Comparison of ENCODE assay signal across 8 mouse cellular contexts in the genomic region with DNA sequence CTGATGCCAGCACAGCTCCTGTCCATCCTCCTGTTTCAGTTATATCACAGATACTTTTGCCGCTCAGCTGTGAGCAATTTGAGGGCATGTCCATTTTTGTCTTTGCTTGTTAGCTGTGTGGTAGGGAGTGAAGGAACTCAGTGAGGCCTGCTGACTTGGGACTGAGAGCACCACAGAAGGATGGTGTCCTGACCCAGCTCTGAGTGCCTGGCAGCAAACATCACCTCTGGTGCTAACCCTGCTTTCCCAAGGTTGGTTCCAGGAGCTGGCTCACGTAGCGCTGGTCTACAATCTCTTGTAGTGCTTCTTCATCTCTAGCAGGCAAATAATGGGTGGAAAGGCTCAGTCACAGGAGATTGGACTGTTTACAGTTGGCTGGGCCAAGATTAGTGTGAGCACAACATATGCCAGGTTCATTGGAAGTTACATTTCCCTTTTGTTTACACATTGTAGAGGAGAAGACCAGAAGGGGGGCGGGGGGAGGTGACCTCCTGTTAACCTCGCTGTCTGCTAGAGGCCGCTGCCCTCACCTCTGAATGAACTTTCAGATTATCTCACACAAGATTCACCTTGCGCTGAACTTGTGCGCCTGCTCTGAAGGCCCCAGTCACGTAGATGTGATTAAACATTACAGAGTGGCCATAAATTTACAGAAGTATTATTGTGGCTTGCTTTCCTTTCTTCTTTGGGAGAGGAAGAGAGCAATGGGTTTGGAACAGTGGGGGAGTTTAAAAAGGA. TPM values are rescaled to one million over a fixed set of nuclear protein-coding genes. Genes with fewer than 3 reads are reported as not detected.
DNase-seq lines count a peak whose midpoint lies in the region; ATAC-seq lines count a peak whose summit lies in the region.

No protein-coding gene starts in this region.

- no peaks in the 10 kb centered on the region for H3K36me3 ChIP-seq in heart, embryonic 14.5 days (ENCODE audit: control insufficient read depth, insufficient read depth, low read length)
- no peaks in the 10 kb centered on the region for H3K36me3 ChIP-seq in neural tube, embryonic 11.5 days (ENCODE audit: control insufficient read depth, insufficient read depth, low read length)

- WGBS in heart, embryonic 14.5 days: 26% methylated on average over 9 of the region's 9 CpGs
- WGBS in large intestine, adult 2 months: 18% methylated on average over 9 of the region's 9 CpGs
- WGBS in neural tube, embryonic 11.5 days: 37% methylated on average over 9 of the region's 9 CpGs

- DNase-seq in ovary, postnatal 14 days (ENCODE audit: low spot score): peak; percentile 6
- no peak for DNase-seq in ovary, postnatal 10 days (ENCODE audit: low spot score)
- DNase-seq in large intestine, adult 2 months (ENCODE audit: low read depth, low spot score): peak; percentile 21
- DNase-seq in neural tube, embryonic 11.5 days (ENCODE audit: low spot score): peak; percentile 53
- DNase-seq in frontal cortex, postnatal 10 days (ENCODE audit: low spot score in 2 of 2): no peak
- DNase-seq in thymus, adult 18-20 months: no peak
- no peak for DNase-seq in frontal cortex, postnatal 36 days (ENCODE audit: low spot score in 2 of 2)

- H3K9me3 ChIP-seq in heart, embryonic 14.5 days (ENCODE audit: control insufficient read depth, low read length): no peaks in the 10 kb centered on the region
- H3K9me3 ChIP-seq in neural tube, embryonic 11.5 days (ENCODE audit: control insufficient read depth, low read length): no peaks in the 10 kb centered on the region

- peak overlapping the region; percentile 36 to 48; a peak in 1 of 4 replicates for H3K27ac ChIP-seq in heart, embryonic 14.5 days (replicated peaks in 1 of 2; ENCODE audit: control insufficient read depth in 1 of 2, insufficient read depth in 1 of 2, low read depth in 2 of 2, low read length in 2 of 2)
- 0 out of 2 replicates have a peak overlapping the region, but pooled peaks have one; percentile 45 for H3K27ac ChIP-seq in neural tube, embryonic 11.5 days (ENCODE audit: low read depth, low read length)

- peaks cover 12 to 25% of the 10 kb centered on the region in 2 experiments for H3K4me1 ChIP-seq in heart, embryonic 14.5 days (ENCODE audit: control insufficient read depth in 2 of 2, insufficient read depth in 2 of 2, low read length in 2 of 2)
- peaks cover 10% of the 10 kb centered on the region; the same call in 1 of the 2 replicates for H3K4me1 ChIP-seq in neural tube, embryonic 11.5 days (ENCODE audit: control insufficient read depth, insufficient read depth, low read length)

- no peak overlapping the region for H3K4me3 ChIP-seq in heart, embryonic 14.5 days (ENCODE audit: control insufficient read depth in 1 of 2, insufficient read depth in 1 of 2, low read depth in 1 of 2, low read length in 2 of 2)
- H3K4me3 ChIP-seq in neural tube, embryonic 11.5 days (ENCODE audit: low read depth, low read length): no peak overlapping the region

- H3K9ac ChIP-seq in heart, embryonic 14.5 days (ENCODE audit: low read length): no peak overlapping the region
- no peak overlapping the region for H3K9ac ChIP-seq in neural tube, embryonic 11.5 days (ENCODE audit: low read length)

- H3K27me3 ChIP-seq in heart, embryonic 14.5 days (ENCODE audit: control insufficient read depth, insufficient read depth, low read length): no peaks in the 10 kb centered on the region
- H3K27me3 ChIP-seq in neural tube, embryonic 11.5 days (ENCODE audit: control insufficient read depth, insufficient read depth, low read length): no peaks in the 10 kb centered on the region

- H3K4me2 ChIP-seq in heart, embryonic 14.5 days (ENCODE audit: low read length): no peak overlapping the region
- H3K4me2 ChIP-seq in neural tube, embryonic 11.5 days (ENCODE audit: low read depth): no peak overlapping the region

- ATAC-seq in heart, embryonic 14.5 days (ENCODE audit: insufficient number of reproducible peaks, insufficient read depth, low FRiP score, low read depth): 0 out of 2 replicates have a peak, but pooled peaks have one; percentile 50
- 0 out of 2 replicates have a peak, but pooled peaks have one; percentile 23 for ATAC-seq in neural tube, embryonic 11.5 days (ENCODE audit: insufficient read depth, low FRiP score, low TSS enrichment)

RNA-seq across cellular contexts. Expression of gene Cyp26b1, which starts 46.8 kb away (rescaled TPM):
- 0.62 and 0.71 TPM in 2 replicates for polyA plus RNA-seq in heart, embryonic 14.5 days (2014; fragmentation: Nextera tagmentation; extraction: Ambion mirVana)
- 2.7 and 3.6 TPM in 2 replicates for polyA plus RNA-seq in large intestine, adult 2 months (2012; rRNA removed)
- polyA plus RNA-seq in neural tube, embryonic 11.5 days (2014; fragmentation: Nextera tagmentation; extraction: Ambion mirVana): 1.9 and 2.6 TPM in 2 replicates

Comparison
In these comparisons a context has a peak if more than half of its experiments do, and no peak if none do; other contexts are left out.
1. DNase-seq: peak in ovary, postnatal 14 days (single experiment), large intestine, adult 2 months (single experiment) and neural tube, embryonic 11.5 days (single experiment); none in ovary, postnatal 10 days (single experiment), frontal cortex, postnatal 10 days (0 of 2), thymus, adult 18-20 months (0 of 2) and frontal cortex, postnatal 36 days (0 of 2).